Mouse (Mus musculus): ENCODE results near the gene Osbpl11.
"Not testable (repeated sequence)": the region's sequence is repeated elsewhere in the genome, so short reads cannot be mapped to it uniquely, and the experiment has no call there.

GRCm38 (mm10) chr16:33179222-33179621 lies 5.6 kb upstream of the Osbpl11 start:
- TF ChIP-seq CTCF (IDR thresholded peaks at IDR 0.05); POLR2A (IDR thresholded peaks at IDR 0.05; ENCODE audit: insufficient read depth, low read depth, low read length): not testable (repeated sequence)

All from heart, adult 2 months (tissue).